Mouse (Mus musculus) midbrain, embryonic 11.5 days (tissue): ENCODE measurements at regions not wholly inside any gene's neighbourhood (a gene's known extent, or its start where the extent isn't known, plus 50 kb on each side); places are given as distances from the start of the nearest gene placed in this dataset.

Experiments
- ATAC-seq: fragments of 200-750 bp; cut with Nextera tagmentation; 2 replicates; pipeline ENCODE4 v1.8.0; 2017; ENCODE audit warnings: moderate TSS enrichment, moderate library complexity; ENCODE audit not compliant: low FRiP score
- DNase-seq: peaks from one replicate; pipeline ENCODE4 v3.0.0; 2015; ENCODE audit warnings: low spot score; ENCODE audit errors: missing footprints
- H3K27ac ChIP-seq: fragments of 300-500 bp; sonication (generic); 2 replicates; pipeline ENCODE4 v1.5.1; 2014; ENCODE audit warnings: low read depth, low read length
- H3K27me3 ChIP-seq: fragments of 300-500 bp; sonication (generic); 2 replicates; pipeline ENCODE4 v1.6.1; 2014; ENCODE audit warnings: mild to moderate bottlenecking, low read length, moderate library complexity, mixed read lengths; ENCODE audit not compliant: control insufficient read depth, insufficient read depth
- H3K36me3 ChIP-seq: fragments of 300-500 bp; sonication (generic); 2 replicates; pipeline ENCODE4 v1.6.1; 2014; ENCODE audit warnings: mild to moderate bottlenecking, low read length, moderate library complexity, mixed read lengths; ENCODE audit not compliant: control insufficient read depth, insufficient read depth
- H3K4me1 ChIP-seq: fragments of 300-500 bp; sonication (generic); 2 replicates; pipeline ENCODE4 v1.6.1; 2014; ENCODE audit warnings: low read length; ENCODE audit not compliant: control insufficient read depth, insufficient read depth
- H3K4me2 ChIP-seq: fragments of 300-500 bp; sonication (generic); 2 replicates; pipeline ENCODE4 v1.6.1; 2014; ENCODE audit warnings: mild to moderate bottlenecking, moderate library complexity
- H3K4me3 ChIP-seq: fragments of 300-500 bp; sonication (generic); 2 replicates; pipeline ENCODE4 v1.5.1; 2014; ENCODE audit warnings: low read depth, low read length
- H3K9ac ChIP-seq: fragments of 300-500 bp; sonication (generic); 2 replicates; pipeline ENCODE4 v1.6.1; 2014; ENCODE audit warnings: low read length
- H3K9me3 ChIP-seq: fragments of 300-500 bp; sonication (generic); 2 replicates; pipeline ENCODE4 v1.6.1; 2016; ENCODE audit warnings: low read length; ENCODE audit not compliant: control insufficient read depth
- WGBS: fragments of 180-500 bp; shearing (Covaris S2); extraction: QIAGEN DNeasy Blood & Tissue Kit; methylation state at CpG from one replicate; pipeline ENCODE4 v1.1.7; 2014; 5-methylcytosine and 5-hydroxymethylcytosine counted together

- H3K9ac ChIP-seq: no peak overlapping the region
- no peak overlapping the region for H3K27ac ChIP-seq
- H3K36me3 ChIP-seq: no peaks in the 10 kb centered on the region
- 0 out of 2 replicates have a peak, but pooled peaks cover 5% of the 10 kb centered on the region for H3K4me1 ChIP-seq
- DNase-seq: no peak
- H3K9me3 ChIP-seq: no peaks in the 10 kb centered on the region
- H3K4me3 ChIP-seq: no peak overlapping the region
- 89% methylated on average over 7 of the region's 7 CpGs for whole genome bisulfite sequencing
- no peak for ATAC-seq
- no peak overlapping the region for H3K4me2 ChIP-seq
- H3K27me3 ChIP-seq: no peaks in the 10 kb centered on the region
Observed at GRCm38 (mm10) chr3:133599731-133600130, 54.8 kb upstream of the Tet2 start.

- Histone ChIP-seq H3K4me1 (0 out of 2 replicates have a peak, but pooled peaks cover 5% of the 10 kb centered on the region), H3K9ac (peak overlapping the region; percentile 50), H3K4me2 (peak overlapping the region; percentile 0; the same call in 1 of the 2 replicates), H3K27me3 (no peaks in the 10 kb centered on the region), H3K36me3 (no peaks in the 10 kb centered on the region), H3K27ac (no peak overlapping the region), H3K4me3 (no peak overlapping the region), H3K9me3 (no peaks in the 10 kb centered on the region)
- ATAC-seq (peak; percentile 75), DNase-seq (peak; percentile 90)
- 18% methylated on average over 11 of the region's 11 CpGs for WGBS
Observed at GRCm38 (mm10) chr3:133600447-133601220, 55.7 kb upstream of the Tet2 start.

- no peak for DNase-seq
- no peak overlapping the region for H3K4me2 ChIP-seq
- H3K27ac ChIP-seq: no peak overlapping the region
- no peak overlapping the region for H3K4me3 ChIP-seq
- no peaks in the 10 kb centered on the region for H3K36me3 ChIP-seq
- no peaks in the 10 kb centered on the region for H3K27me3 ChIP-seq
- ATAC-seq: no peak
- no peaks in the 10 kb centered on the region for H3K9me3 ChIP-seq
- 92% methylated on average over 6 of the region's 6 CpGs for WGBS
- H3K9ac ChIP-seq: no peak overlapping the region
- H3K4me1 ChIP-seq: 0 out of 2 replicates have a peak, but pooled peaks cover 5% of the 10 kb centered on the region
Observed at GRCm38 (mm10) chr3:133605460-133605859, 60.5 kb upstream of the Tet2 start.

GRCm38 (mm10) chr3:133608845-133609261 lies 63.9 kb upstream of the Tet2 start:
- DNase-seq (no peak), ATAC-seq (0 out of 2 replicates have a peak, but pooled peaks have one; percentile 31)
- Histone ChIP-seq H3K9ac (no peak overlapping the region), H3K4me1 (no peaks in the 10 kb centered on the region), H3K27me3 (no peaks in the 10 kb centered on the region), H3K4me2 (no peak overlapping the region), H3K27ac (no peak overlapping the region), H3K4me3 (no peak overlapping the region), H3K36me3 (no peaks in the 10 kb centered on the region), H3K9me3 (no peaks in the 10 kb centered on the region)
- whole genome bisulfite sequencing: 98% methylated on average over 3 of the region's 3 CpGs

- Histone ChIP-seq H3K9me3 (no peaks in the 10 kb centered on the region), H3K4me3 (no peak overlapping the region), H3K27ac (peak overlapping the region; percentile 53), H3K4me1 (no peaks in the 10 kb centered on the region), H3K36me3 (no peaks in the 10 kb centered on the region), H3K9ac (peak overlapping the region; percentile 17; the same call in 1 of the 2 replicates), H3K4me2 (peak overlapping the region; percentile 17), H3K27me3 (no peaks in the 10 kb centered on the region)
- ATAC-seq: peak; percentile 66
- DNase-seq: peak; percentile 92
- WGBS: 22% methylated on average over 12 of the region's 12 CpGs
Observed at GRCm38 (mm10) chr3:133613836-133614711, 69.1 kb upstream of the Tet2 start.

DNA sequence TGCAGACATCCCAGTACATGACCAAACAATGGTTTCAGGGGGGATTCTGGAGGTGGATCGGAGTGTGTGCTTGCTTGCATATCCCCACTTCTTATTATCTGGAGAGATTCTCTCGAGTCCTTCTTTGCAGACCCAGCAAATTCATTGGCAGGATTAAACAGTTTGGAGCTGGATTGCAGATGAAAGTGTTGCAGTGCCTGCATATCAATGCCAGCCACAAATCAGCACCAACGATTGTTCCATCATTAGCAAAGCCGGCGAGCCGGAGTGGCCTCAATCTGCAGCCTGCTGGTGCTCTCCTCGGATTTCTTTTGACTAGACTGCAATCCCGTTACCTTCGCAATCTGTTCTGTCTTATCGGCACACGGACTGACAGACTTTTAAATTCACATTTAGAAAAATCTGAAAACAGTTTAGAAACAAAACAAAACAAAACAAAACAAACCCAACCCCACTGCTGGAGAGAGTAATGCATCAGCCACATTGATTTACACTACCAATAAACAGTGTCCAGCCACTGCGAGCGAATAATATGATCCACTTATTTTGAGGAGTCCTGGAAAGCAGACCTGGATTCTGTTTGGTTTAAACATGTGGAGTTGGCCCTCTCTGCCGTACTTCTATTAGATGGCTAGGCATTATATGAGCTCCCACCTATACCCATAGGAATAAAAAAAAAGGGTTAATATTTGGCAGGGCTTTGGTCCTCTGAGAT lies 69.9 kb upstream of the Tet2 start:
- Histone ChIP-seq H3K4me3 (no peak overlapping the region), H3K36me3 (no peaks in the 10 kb centered on the region), H3K4me1 (no peaks in the 10 kb centered on the region), H3K9ac (peak overlapping the region; percentile 14; the same call in 1 of the 2 replicates), H3K4me2 (peak overlapping the region; percentile 17), H3K27me3 (no peaks in the 10 kb centered on the region), H3K27ac (peak overlapping the region; percentile 53), H3K9me3 (no peaks in the 10 kb centered on the region)
- peak; percentile 64; the same call in 1 of the 2 replicates for ATAC-seq
- WGBS: 28% methylated on average over 14 of the region's 14 CpGs
- no peak for DNase-seq

DNA sequence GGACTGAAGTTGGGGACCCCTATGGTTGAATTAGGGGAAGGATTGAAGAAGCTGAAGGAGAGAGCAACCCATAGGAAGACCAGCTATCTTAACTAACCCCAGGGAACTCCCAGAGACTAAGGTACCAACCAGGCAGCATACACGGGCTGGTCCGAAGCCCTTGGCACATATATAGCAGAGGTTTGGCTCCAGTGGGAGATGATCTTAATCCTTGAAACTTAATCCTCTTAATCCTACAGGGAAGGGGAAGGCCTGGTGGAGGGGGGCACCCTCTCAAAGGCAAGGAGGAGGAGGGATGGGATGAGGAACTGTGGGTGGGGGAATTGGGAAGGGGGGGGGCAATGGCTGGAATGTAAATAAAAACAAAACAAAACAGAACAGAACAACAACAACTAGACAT lies 72.1 kb upstream of the Tet2 start:
- ATAC-seq: no peak
- H3K4me2 ChIP-seq: no peak overlapping the region
- no peaks in the 10 kb centered on the region for H3K27me3 ChIP-seq
- H3K9ac ChIP-seq: no peak overlapping the region
- no peaks in the 10 kb centered on the region for H3K4me1 ChIP-seq
- WGBS: 34% methylated on average over 2 of the region's 2 CpGs
- no peaks in the 10 kb centered on the region for H3K36me3 ChIP-seq
- H3K27ac ChIP-seq: no peak overlapping the region
- no peak for DNase-seq
- no peak overlapping the region for H3K4me3 ChIP-seq
- no peaks in the 10 kb centered on the region for H3K9me3 ChIP-seq

- Histone ChIP-seq H3K27me3 (no peaks in the 10 kb centered on the region), H3K9me3 (no peaks in the 10 kb centered on the region), H3K27ac (no peak overlapping the region), H3K9ac (no peak overlapping the region), H3K4me1 (no peaks in the 10 kb centered on the region), H3K4me3 (no peak overlapping the region), H3K36me3 (no peaks in the 10 kb centered on the region), H3K4me2 (no peak overlapping the region)
- DNase-seq: no peak
- 89% methylated on average over 3 of the region's 3 CpGs for WGBS
- no peak for ATAC-seq
Observed at GRCm38 (mm10) chr3:133618491-133618890, 73.6 kb upstream of the Tet2 start.
